Mouse (Mus musculus) ES-CJ7 (cell line): ENCODE results near the gene Celf3.

ENCODE experiments used
- DNase-seq: peaks from one replicate; pipeline ENCODE4 v3.0.0; 2011; ENCODE audit warnings: low read depth, low spot score

Gene Celf3

GRCm38 (mm10) chr3:94477981-94478422 lies at the start of gene Celf3:
Celf3 (plus strand) TSS chr3:94478295.
- peak; percentile 53 for DNase-seq

- no peak for DNase-seq
Observed at GRCm38 (mm10) chr3:94430980-94431379, 47.1 kb upstream of the Celf3 start.

- no peak for DNase-seq
Observed at GRCm38 (mm10) chr3:94434305-94434704, 43.8 kb upstream of the Celf3 start.

- no peak for DNase-seq
Observed at GRCm38 (mm10) chr3:94436420-94436819, 41.7 kb upstream of the Celf3 start.

GRCm38 (mm10) chr3:94441182-94441581 lies 36.9 kb upstream of the Celf3 start:
- peak; percentile 61 for DNase-seq

- DNase-seq = peak; percentile 96
Observed at GRCm38 (mm10) chr3:94442951-94443596, 35.0 kb upstream of the Celf3 start, which contains the start of gene Mrpl9. Mrpl9 (plus strand) TSS chr3:94443318.

GRCm38 (mm10) chr3:94443597-94443964 lies 34.5 kb upstream of the Celf3 start, which contains the start of gene Oaz3:
Oaz3 (minus strand) TSS chr3:94443915.
- no peak for DNase-seq

GRCm38 (mm10) chr3:94449377-94449776 lies 28.7 kb upstream of the Celf3 start:
- DNase-seq = no peak

GRCm38 (mm10) chr3:94456529-94457000 lies 21.5 kb upstream of the Celf3 start:
- peak; percentile 94 for DNase-seq

- no peak for DNase-seq
Observed at GRCm38 (mm10) chr3:94457055-94457454, 21.0 kb upstream of the Celf3 start.

- DNase-seq = no peak
Observed at GRCm38 (mm10) chr3:94459834-94460233, 18.3 kb upstream of the Celf3 start.

- DNase-seq = peak; percentile 48
Observed at GRCm38 (mm10) chr3:94463926-94464578, 14.0 kb upstream of the Celf3 start.

- no peak for DNase-seq
Observed at GRCm38 (mm10) chr3:94465632-94466430, 12.3 kb upstream of the Celf3 start.

- no peak for DNase-seq
Observed at GRCm38 (mm10) chr3:94468931-94469330, 9.2 kb upstream of the Celf3 start.

GRCm38 (mm10) chr3:94472447-94473114 lies 5.5 kb upstream of the Celf3 start:
- peak; percentile 48 for DNase-seq

- no peak for DNase-seq
Observed at GRCm38 (mm10) chr3:94473115-94473505, 5.0 kb upstream of the Celf3 start.

GRCm38 (mm10) chr3:94473567-94474232 lies 4.4 kb upstream of the Celf3 start:
- DNase-seq = no peak

- DNase-seq = no peak
Observed at GRCm38 (mm10) chr3:94476301-94477035, 1.6 kb upstream of the Celf3 start.

- no peak for DNase-seq
Observed at GRCm38 (mm10) chr3:94477444-94477843, 651 bp upstream of the Celf3 start.

- no peak for DNase-seq
Observed at GRCm38 (mm10) chr3:94478591-94479169, 585 bp downstream of the Celf3 start.
